Mouse (Mus musculus): Measurements from ENCODE around the gene Aldh9a1.

Aldh9a1 gene

DNA sequence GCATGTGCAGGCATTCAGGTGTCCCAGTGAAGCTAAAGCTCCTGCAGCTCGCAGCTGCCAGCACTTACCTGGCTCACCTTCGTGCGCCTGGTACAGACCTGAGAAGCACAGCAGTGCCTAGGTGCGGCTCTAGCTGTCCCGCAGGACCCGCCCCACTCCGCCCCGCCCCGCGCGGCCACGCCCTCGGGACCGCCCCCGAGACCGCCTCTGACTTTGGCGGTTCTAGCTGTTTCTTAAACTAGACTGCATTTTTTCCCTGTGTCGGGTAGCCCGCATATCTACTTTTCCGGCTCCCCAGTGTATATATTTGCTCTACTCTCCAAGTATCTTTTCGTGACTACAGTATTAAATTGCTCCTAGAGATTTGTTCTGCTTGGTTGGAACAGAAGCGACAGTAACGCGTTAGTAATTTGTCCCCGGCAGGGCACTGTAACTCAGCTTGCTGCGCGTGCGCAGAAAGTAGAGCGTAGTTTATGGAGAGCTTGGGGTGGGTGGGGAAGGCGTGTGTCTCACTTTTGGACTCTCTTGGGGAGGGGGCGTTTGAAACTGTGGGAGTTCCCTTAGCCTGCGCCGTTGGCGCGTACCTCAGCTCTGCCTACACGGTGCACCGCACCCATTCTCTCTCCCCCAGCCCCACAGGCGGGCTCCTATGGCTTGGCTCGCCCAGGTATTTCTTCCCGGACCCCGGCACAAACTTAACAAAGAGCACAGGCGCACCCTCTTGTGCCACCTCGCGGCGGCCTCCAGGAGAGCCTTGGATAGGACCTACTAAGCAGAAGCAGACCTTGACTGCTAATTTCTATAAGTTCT is 44.1 kb downstream of the Aldh9a1 start, which contains the start of gene Mgst3:
Mgst3 (minus strand) TSS at position 159 of the 810 bp plus-strand sequence.
- in situ Hi-C loops (cut with MboI; ENCODE audit: low pct_unique_long_range_greater_than_20kb in 1 of 2, low sequenced_read_pairs in 2 of 2, unreplicated experiment in 1 of 2) = no loop called here

DNA sequence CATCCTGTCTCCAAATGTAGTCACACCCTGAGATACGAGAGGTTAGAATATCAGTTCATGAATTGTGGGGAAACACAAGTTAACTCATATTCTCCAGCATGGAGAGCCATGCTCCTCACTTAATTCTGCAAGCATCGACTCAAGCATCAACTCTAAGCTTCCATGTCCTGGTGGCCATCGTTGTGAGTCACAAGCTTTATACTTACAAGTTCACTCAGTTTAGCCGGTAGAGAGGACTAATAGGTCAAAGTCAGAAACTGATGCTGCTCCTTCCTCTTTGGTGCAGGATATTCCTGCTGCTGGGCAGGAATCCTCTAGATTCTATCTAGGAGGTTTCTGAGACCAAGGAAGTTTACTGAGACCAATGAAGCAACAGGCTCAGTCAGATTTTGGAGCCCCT is 55.4 kb downstream of the Aldh9a1 start:
- in situ Hi-C loops (cut with MboI; ENCODE audit: low pct_unique_long_range_greater_than_20kb in 1 of 2, low sequenced_read_pairs in 2 of 2, unreplicated experiment in 1 of 2) = loop anchor here in 1 of 2 experiments (25.0 kb wide), 1 partner anchor 507 kb away; no protein-coding TSS in a partner anchor

DNA sequence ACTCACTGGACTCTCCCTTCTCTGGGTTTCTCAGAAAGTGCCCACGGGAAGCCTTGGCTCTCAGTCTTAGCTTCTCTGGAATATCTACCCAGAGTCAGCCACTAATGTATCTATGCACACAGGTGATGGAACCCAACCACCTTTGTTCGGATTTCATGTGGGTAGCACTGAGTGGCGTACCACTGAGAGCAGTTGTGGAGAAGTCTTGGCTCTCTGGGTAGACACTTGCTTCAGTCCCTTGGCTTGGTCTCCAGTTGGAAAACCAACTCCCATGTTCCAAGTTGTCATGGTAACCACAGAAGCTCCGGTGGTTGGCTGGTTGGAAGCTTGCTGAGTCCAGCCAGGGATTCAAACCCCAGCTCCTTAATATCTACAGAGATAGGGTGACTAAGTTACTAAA is 59.8 kb downstream of the Aldh9a1 start:
- in situ Hi-C loops (cut with MboI; ENCODE audit: low pct_unique_long_range_greater_than_20kb in 1 of 2, low sequenced_read_pairs in 2 of 2, unreplicated experiment in 1 of 2) = loop anchor here in 1 of 2 experiments (25.0 kb wide), 1 partner anchor 503 kb away; no protein-coding TSS in a partner anchor

DNA sequence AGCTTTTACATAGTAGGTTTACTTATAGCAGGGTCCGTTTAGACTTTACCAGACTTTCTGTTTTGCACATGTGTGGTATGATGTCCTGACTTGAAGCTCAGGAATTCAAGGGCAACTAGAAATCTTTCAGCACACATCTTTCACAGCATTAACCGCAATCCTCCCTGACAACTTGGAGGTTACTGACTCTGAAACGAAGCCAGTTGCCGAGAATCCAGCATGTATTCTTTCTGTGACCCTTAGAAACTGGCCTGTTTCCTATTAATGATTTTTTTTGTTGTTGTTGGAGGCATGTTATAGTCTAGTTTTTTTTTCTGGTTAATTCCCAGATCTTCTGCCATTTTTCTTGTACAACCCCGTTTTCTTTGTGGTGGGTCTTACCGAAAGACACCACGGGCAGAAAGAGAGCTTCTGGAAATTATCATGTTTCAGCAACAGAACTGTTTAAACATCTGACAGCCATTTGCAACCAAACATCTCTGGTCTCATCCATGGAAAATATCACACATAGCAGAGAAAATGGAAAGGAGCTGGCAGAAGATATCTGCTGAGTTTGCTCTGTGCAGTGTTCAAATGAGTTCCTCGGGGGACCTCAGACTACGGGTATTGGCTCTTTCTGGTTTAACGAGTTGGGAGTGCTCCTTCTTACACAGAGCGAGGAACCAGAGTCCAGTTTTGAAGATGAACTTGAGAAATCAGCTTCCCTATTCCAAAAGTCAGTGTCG is 62.4 kb downstream of the Aldh9a1 start:
- in situ Hi-C loops (cut with MboI; ENCODE audit: low pct_unique_long_range_greater_than_20kb in 1 of 2, low sequenced_read_pairs in 2 of 2, unreplicated experiment in 1 of 2) = loop anchor here (5.0 to 25.0 kb wide), 2 partner anchors 230 to 500 kb away; no protein-coding TSS in a partner anchor

DNA sequence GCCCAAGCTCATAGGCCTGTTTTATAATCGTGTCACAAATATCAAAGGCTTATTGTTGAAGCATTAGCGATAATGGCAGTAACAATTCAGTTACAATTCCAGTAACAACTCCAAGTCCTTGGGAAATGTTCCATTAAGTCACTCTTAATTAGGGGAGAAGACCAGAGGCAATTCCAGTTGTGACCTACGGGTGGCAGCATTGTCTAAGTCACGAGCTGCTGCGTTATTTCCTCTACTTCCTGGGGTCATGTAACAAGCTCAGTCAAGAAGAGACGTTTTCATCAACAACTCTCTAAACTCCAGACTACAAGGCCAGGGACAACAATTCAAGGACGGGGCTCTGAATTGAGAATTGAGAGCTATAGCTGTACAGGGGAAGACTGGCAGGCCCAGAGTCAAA is 65.1 kb downstream of the Aldh9a1 start:
- in situ Hi-C loops (cut with MboI; ENCODE audit: low pct_unique_long_range_greater_than_20kb in 1 of 2, low sequenced_read_pairs in 2 of 2, unreplicated experiment in 1 of 2) = loop anchor here (5.0 to 25.0 kb wide), 2 partner anchors 227 to 497 kb away; no protein-coding TSS in a partner anchor

Measured in mouse embryonic stem cell (cell line).